Mouse (Mus musculus): ENCODE measurements around the gene Rfc2.
A peak's percentile ranks its signal among the peaks of the same experiment; 100 is the strongest.

Gene Rfc2

GRCm38 (mm10) chr5:134583006-134583883 is 2.1 kb downstream of the Rfc2 start:
- H3K27me3 ChIP-seq (ENCODE audit: insufficient read depth, low read length) = no peaks in the 10 kb centered on the region
- H3K4me3 ChIP-seq (replicated peaks; ENCODE audit: low read length) = peak overlapping the region; percentile 99
- peaks cover 47% of the 10 kb centered on the region for H3K36me3 ChIP-seq (ENCODE audit: insufficient read depth, low read length)
- H3K9me3 ChIP-seq (ENCODE audit: low read length) = no peaks in the 10 kb centered on the region
- no peak for TF ChIP-seq CTCF (conservative IDR thresholded peaks at IDR 0.05; ENCODE audit: low read length)
- peaks cover 48% of the 10 kb centered on the region for H3K4me1 ChIP-seq (replicated peaks; ENCODE audit: low read depth, low read length)

- H3K36me3 ChIP-seq (ENCODE audit: insufficient read depth, low read length) = peaks cover 53% of the 10 kb centered on the region
- no peaks in the 10 kb centered on the region for H3K27me3 ChIP-seq (ENCODE audit: insufficient read depth, low read length)
- H3K9me3 ChIP-seq (ENCODE audit: low read length) = no peaks in the 10 kb centered on the region
- H3K4me1 ChIP-seq (replicated peaks; ENCODE audit: low read depth, low read length) = peaks cover 48% of the 10 kb centered on the region
- TF ChIP-seq CTCF (conservative IDR thresholded peaks at IDR 0.05; ENCODE audit: low read length) (no peak), NANOG (IDR thresholded peaks at IDR 0.05; ENCODE audit: borderline replicate concordance, low read length) (no peak), POU5F1 (IDR thresholded peaks at IDR 0.05; ENCODE audit: borderline replicate concordance, low read length) (no peak)
- H3K4me3 ChIP-seq (replicated peaks; ENCODE audit: low read length) = peak overlapping the region; percentile 99
Observed at GRCm38 (mm10) chr5:134583884-134584213, 2.7 kb downstream of the Rfc2 start.

GRCm38 (mm10) chr5:134584798-134585197 is 3.6 kb downstream of the Rfc2 start:
- Histone ChIP-seq H3K4me3 (replicated peaks; ENCODE audit: low read length) (no peak overlapping the region), H3K27me3 (ENCODE audit: insufficient read depth, low read length) (no peaks in the 10 kb centered on the region), H3K4me1 (replicated peaks; ENCODE audit: low read depth, low read length) (peaks cover 47% of the 10 kb centered on the region), H3K36me3 (ENCODE audit: insufficient read depth, low read length) (peaks cover 56% of the 10 kb centered on the region), H3K9me3 (ENCODE audit: low read length) (no peaks in the 10 kb centered on the region)
- no peak for TF ChIP-seq POU5F1 (IDR thresholded peaks at IDR 0.05; ENCODE audit: borderline replicate concordance, low read length)
- no peak for TF ChIP-seq NANOG (IDR thresholded peaks at IDR 0.05; ENCODE audit: borderline replicate concordance, low read length)
- TF ChIP-seq CTCF (conservative IDR thresholded peaks at IDR 0.05; ENCODE audit: low read length) = no peak

DNA sequence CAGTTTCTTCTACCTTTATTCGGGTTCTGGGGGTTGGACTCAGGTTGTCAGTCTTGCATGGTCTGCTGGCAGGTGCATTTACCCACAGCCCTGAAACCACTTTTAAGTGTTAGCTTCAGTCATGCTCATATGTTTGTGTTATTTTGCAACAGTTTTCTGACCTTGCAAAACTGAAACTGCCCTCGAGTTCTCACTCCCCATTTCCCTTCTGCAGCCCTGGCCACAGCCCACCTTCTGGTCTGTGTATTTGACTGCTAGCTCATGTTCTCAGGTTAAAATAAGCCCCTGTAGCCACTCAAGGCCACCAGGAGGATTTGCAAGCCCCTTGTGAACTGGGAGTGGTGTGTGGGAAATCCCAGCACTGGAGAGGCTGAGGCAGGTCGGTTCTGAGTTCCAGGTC is 8.7 kb downstream of the Rfc2 start:
- H3K9me3 ChIP-seq (ENCODE audit: low read length) = no peaks in the 10 kb centered on the region

DNA sequence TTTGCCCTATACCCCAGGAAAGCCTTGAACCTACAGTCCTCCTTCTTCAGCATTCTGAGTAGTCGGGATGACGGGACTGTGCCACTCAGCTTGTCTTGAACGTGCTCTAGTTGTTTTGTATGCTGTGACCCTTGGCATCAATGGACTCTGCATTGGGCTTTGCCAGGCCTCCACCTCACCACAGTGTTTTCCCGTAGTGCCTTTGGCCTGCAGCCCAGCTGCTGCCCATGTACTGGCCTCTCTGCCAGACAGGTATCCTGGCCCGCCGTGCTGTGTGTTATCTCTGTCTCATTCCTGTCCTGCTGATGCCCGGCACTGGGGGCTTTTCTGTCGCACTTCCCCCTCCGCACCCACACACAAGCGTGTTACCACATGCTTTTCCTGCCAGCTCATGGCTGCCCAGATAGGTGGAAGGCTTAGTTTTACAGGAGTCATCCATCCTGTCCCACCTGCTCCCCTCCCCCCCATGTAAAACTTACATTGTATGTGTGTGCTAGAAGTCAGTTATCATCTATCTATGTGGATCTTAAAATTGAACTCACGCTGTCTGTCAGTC is 10.9 kb downstream of the Rfc2 start:
- Histone ChIP-seq H3K9me3 (ENCODE audit: low read length) (no peaks in the 10 kb centered on the region), H3K36me3 (ENCODE audit: insufficient read depth, low read length) (peaks cover 93% of the 10 kb centered on the region), H3K4me1 (replicated peaks; ENCODE audit: low read depth, low read length) (peaks cover 59% of the 10 kb centered on the region), H3K4me3 (replicated peaks; ENCODE audit: low read length) (no peak overlapping the region), H3K27me3 (ENCODE audit: insufficient read depth, low read length) (no peaks in the 10 kb centered on the region)
- TF ChIP-seq NANOG (IDR thresholded peaks at IDR 0.05; ENCODE audit: borderline replicate concordance, low read length) = no peak
- TF ChIP-seq CTCF (conservative IDR thresholded peaks at IDR 0.05; ENCODE audit: low read length) = no peak
- TF ChIP-seq POU5F1 (IDR thresholded peaks at IDR 0.05; ENCODE audit: borderline replicate concordance, low read length) = no peak

More for the DNA sequence above, 8.7 kb downstream of the Rfc2 start:
- Histone ChIP-seq H3K27me3 (ENCODE audit: insufficient read depth, low read length) (no peaks in the 10 kb centered on the region), H3K36me3 (ENCODE audit: insufficient read depth, low read length) (peaks cover 93% of the 10 kb centered on the region), H3K4me1 (replicated peaks; ENCODE audit: low read depth, low read length) (peaks cover 52% of the 10 kb centered on the region), H3K4me3 (replicated peaks; ENCODE audit: low read length) (no peak overlapping the region)
- no peak for TF ChIP-seq NANOG (IDR thresholded peaks at IDR 0.05; ENCODE audit: borderline replicate concordance, low read length)
- TF ChIP-seq POU5F1 (IDR thresholded peaks at IDR 0.05; ENCODE audit: borderline replicate concordance, low read length) = no peak
- TF ChIP-seq CTCF (conservative IDR thresholded peaks at IDR 0.05; ENCODE audit: low read length) = no peak

DNA sequence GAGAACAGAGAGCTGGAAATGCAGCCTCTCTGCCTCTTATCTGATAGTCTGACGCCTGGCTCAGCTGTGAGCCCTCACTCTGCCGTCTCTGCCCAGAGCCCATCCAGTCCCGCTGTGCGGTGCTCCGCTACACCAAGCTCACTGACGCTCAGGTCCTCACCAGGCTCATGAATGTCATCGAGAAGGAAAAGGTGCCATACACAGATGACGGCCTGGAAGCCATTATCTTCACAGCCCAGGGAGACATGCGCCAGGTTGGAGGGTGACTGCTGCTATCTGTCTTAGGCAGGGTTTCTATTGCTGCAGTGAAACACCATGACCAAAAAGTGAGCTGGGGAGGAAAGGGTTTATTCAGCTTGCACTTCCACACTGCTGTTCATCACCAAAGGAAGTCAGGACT is 11.9 kb downstream of the Rfc2 start:
- no peaks in the 10 kb centered on the region for H3K9me3 ChIP-seq (ENCODE audit: low read length)
- TF ChIP-seq POU5F1 (IDR thresholded peaks at IDR 0.05; ENCODE audit: borderline replicate concordance, low read length) (no peak), NANOG (IDR thresholded peaks at IDR 0.05; ENCODE audit: borderline replicate concordance, low read length) (no peak), CTCF (conservative IDR thresholded peaks at IDR 0.05; ENCODE audit: low read length) (no peak)
- H3K4me3 ChIP-seq (replicated peaks; ENCODE audit: low read length) = no peak overlapping the region
- peaks cover 69% of the 10 kb centered on the region for H3K4me1 ChIP-seq (replicated peaks; ENCODE audit: low read depth, low read length)
- peaks cover 94% of the 10 kb centered on the region for H3K36me3 ChIP-seq (ENCODE audit: insufficient read depth, low read length)
- no peaks in the 10 kb centered on the region for H3K27me3 ChIP-seq (ENCODE audit: insufficient read depth, low read length)

DNA sequence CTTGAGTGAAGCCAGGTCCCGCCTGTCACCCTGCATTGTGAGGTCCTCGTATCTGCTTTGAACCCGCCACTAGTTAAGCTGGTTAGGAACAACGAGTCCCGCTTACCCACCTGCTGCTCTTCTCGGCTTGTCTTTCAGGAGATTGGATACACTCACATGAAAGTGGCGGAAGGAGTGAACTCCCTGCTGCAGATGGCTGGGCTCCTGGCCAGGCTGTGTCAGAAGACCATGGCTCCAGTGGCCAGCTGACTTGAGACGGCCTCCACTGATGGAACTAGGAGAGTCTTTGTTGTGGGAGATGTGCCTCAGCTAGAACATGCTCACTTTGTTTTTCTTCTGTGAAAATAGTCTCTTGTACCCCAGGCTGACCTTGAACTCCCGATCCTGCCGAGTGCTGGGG is 16.5 kb downstream of the Rfc2 start:
- Histone ChIP-seq H3K9me3 (ENCODE audit: low read length) (no peaks in the 10 kb centered on the region), H3K36me3 (ENCODE audit: insufficient read depth, low read length) (peaks cover 73% of the 10 kb centered on the region), H3K4me3 (replicated peaks; ENCODE audit: low read length) (0 out of 2 replicates have a peak overlapping the region, but pooled peaks have one; percentile 17), H3K27me3 (ENCODE audit: insufficient read depth, low read length) (no peaks in the 10 kb centered on the region), H3K4me1 (replicated peaks; ENCODE audit: low read depth, low read length) (peaks cover 44% of the 10 kb centered on the region)
- TF ChIP-seq NANOG (IDR thresholded peaks at IDR 0.05; ENCODE audit: borderline replicate concordance, low read length) (no peak), CTCF (conservative IDR thresholded peaks at IDR 0.05; ENCODE audit: low read length) (no peak), POU5F1 (IDR thresholded peaks at IDR 0.05; ENCODE audit: borderline replicate concordance, low read length) (no peak)

- Histone ChIP-seq H3K4me1 (replicated peaks; ENCODE audit: low read depth, low read length) (peaks cover 19% of the 10 kb centered on the region), H3K9me3 (ENCODE audit: low read length) (no peaks in the 10 kb centered on the region), H3K4me3 (replicated peaks; ENCODE audit: low read length) (no peak overlapping the region), H3K27me3 (ENCODE audit: insufficient read depth, low read length) (no peaks in the 10 kb centered on the region; the same call in 1 of the 2 replicates), H3K36me3 (ENCODE audit: insufficient read depth, low read length) (peaks cover 6% of the 10 kb centered on the region)
- TF ChIP-seq CTCF (conservative IDR thresholded peaks at IDR 0.05; ENCODE audit: low read length) (no peak), NANOG (IDR thresholded peaks at IDR 0.05; ENCODE audit: borderline replicate concordance, low read length) (no peak), POU5F1 (IDR thresholded peaks at IDR 0.05; ENCODE audit: borderline replicate concordance, low read length) (no peak)
Observed at GRCm38 (mm10) chr5:134604376-134604775, 23.2 kb downstream of the Rfc2 start.

All from E14TG2a.4 (cell line).